Mouse (Mus musculus): ENCODE data around the gene Fancc.

DNA sequence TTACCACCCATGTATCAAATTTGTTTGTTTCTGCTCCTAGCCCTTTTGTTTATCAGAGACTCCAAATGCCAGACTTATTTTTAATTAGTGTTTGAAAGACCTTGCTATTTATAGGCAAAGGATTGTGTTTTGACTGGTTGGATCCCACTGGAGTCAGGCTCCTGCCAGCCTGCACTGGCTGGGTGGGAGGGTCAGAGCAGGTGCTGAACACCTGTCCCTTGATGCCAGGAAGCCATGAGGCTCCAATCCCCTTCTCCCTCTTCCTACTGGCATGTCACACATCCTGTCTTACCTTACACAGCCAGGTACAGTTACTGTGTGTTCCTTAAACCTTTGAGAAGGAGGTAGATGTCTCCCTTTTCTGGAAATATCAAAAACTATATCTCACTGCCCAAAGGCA is 213.8 kb downstream of the Fancc start:
- no peak for TF ChIP-seq CTCF (IDR thresholded peaks at IDR 0.05; ENCODE audit: borderline replicate concordance, insufficient read depth, low read depth, low read length)
- no peak for TF ChIP-seq POLR2A (IDR thresholded peaks at IDR 0.05; ENCODE audit: borderline replicate concordance, insufficient read depth, low read length)
